Mouse (Mus musculus): ENCODE measurements around the gene Slc51b.

GRCm38 (mm10) chr9:65405184-65405449 is 17.6 kb downstream of the Slc51b start:
- TF ChIP-seq CTCF (IDR thresholded peaks at IDR 0.05; ENCODE audit: extremely low read depth, insufficient read depth, low read length): no peak
- TF ChIP-seq POLR2A (IDR thresholded peaks at IDR 0.05; ENCODE audit: extremely low read depth, insufficient read depth, low read length): no peak
